Mouse (Mus musculus) thymus, adult 18-20 months (tissue): ENCODE data around the gene Jrkl.
A peak's percentile ranks its signal among the peaks of the same experiment; 100 is the strongest.

ENCODE experiments used
- DNase-seq, 2 experiments: peaks; one replicate each; pipeline ENCODE4 v3.0.0; 2022; ENCODE audit warnings: mixed read lengths in 2 of 2

The Jrkl gene

DNA sequence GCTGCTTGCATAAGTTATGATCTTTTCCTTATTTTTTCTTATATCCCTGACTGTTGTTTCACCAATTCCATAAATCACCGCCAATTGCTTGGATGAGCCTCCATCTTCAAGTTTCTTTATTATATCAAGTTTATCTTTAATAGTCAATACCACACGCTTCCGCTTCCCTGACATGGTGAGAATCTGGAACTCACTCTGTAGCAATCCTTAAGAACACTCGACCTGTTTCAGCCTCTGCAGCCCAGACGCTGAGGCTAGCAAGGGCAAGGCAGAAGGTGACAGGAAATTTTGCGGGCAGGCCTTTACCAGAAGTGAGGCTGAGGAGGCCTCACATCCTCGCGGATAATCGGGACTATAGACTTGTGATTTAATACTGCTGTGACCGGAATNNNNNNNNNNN lies at the start of gene Jrkl:
TSS of gene Jrkl (minus strand) at position 349 of the 400 bp plus-strand sequence.
- DNase-seq: peak; percentile 20 to 35

DNA sequence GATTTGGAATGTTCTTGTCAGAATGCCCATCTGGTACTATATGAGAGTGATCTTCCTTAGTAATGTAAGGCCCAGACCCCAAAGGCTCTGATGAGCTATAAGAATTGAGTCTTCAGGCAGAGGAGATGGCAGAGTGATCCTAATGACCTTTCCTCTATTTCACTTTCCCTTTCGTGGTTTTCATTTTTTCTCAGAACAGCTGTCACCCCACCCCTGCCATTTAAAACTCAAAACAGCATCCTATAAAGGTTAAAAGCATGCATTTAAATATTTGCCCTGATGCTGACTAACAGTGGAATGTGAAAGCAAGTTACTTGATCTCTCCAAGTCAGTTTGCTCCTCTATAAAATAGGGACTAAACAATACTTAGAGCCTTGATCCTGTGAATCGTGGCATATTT lies 41.9 kb upstream of the Jrkl start:
- DNase-seq: no peak

DNA sequence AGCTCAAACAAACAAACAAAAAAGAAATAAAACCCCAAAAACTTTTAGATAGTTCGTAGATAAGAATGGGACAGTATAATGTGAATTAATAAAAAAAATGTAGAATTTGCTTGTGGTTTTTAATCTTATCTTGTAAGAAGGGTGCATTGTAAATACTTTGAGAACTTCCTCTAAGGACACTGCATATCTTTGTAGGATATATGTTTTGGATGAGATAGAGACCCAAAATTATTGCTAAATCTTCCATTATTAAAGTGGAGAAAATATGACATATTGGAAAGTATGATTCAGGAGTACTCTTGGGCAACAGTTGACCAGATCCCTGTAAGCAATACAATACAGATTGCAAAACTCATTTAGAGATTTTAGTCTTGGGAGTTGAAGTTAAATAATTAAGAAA lies 27.6 kb upstream of the Jrkl start:
- DNase-seq: no peak

DNA sequence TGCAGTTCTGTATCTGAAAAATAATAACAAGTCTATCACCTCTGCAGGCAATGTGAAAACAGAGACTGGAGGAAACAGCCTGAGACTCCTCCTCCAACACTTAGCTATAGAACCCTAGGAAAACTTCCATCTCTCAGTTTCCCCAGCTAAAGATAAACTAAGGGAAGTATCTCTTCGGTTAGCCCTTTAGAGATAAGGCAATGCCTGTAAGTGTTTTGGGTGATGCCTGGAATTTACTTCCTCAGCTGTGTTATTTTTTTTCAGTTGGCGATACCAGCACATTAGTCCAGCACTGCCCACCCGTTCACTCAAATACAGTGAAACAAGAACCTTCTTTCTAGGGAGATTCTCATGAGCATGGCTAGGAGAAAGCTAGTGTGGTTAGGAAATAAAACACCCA lies 15.4 kb upstream of the Jrkl start:
- DNase-seq: no peak

DNA sequence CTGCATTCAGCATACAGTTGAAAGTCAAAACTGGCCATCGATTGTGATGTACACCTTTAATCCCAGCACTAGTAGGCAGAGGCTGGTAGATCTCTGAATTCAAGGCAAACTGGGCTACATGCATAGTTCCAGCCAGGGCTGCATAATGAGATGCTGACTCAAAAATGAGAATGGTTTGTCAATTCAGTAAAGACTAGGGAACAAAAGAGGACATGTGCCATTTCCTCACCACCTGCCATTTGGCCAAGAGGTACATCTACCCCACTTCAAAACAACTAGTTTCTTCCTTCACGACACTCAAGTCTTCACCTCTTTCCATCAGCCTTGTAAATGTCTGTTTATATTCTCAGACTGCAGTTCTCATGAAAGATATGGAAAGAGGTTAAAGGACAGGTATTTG lies 12.5 kb upstream of the Jrkl start:
- DNase-seq: no peak

DNA sequence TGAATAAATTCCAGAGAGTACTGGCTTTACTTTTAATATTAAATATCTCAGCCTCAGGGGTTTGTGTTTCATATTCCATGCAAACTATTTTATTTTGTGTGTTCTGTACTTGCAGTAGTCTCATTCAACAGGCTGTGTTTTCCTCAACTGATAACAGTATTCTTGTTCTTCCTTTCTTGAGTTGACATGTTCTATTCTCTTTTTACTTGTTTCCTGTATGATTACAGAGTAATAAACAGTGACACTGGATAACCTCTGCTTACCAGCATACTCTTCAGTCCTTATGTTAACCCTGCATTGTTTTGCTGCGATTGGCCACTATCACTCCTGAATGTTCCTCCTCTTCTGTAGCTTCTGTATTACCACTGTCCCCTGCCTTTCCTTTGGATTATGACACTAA lies 11.1 kb upstream of the Jrkl start:
- no peak for DNase-seq

DNA sequence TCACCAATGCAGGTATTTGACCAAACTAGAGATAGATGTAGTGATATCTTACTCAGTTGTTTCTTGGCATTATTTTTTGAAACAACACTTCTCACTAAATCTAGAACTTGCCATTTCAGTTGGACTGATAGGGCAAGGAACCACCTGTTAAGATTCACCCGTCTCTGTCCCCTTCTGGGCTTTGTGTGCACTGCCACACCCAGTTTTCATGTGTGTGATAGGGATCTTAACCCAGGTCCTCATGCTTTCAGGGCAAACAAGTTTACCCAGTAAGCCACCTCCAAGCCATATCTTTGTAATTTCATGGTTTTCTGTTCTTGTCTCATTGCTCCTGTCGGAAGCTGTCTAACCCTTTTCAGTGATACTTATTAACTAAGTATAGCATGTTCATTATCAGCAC lies 5.6 kb upstream of the Jrkl start:
- DNase-seq: no peak

DNA sequence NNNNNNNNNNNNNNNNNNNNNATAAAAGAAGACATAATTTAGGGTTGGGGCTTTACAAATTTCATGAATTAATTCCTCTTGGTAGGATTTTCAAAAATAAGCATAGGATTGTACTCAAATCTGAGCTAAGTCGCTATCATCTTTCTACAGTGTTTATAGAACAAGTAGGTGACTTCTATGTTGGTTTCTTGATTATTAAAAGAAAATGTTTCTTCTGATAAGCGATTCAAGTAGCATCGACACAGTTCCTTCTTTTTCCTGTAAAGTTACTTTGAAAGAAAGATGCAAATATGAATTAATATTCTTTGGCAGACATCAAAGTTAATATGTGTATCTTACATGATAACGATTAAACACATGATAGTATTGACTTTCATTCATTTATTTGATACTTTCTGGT lies 2.5 kb upstream of the Jrkl start:
- DNase-seq: no peak

DNA sequence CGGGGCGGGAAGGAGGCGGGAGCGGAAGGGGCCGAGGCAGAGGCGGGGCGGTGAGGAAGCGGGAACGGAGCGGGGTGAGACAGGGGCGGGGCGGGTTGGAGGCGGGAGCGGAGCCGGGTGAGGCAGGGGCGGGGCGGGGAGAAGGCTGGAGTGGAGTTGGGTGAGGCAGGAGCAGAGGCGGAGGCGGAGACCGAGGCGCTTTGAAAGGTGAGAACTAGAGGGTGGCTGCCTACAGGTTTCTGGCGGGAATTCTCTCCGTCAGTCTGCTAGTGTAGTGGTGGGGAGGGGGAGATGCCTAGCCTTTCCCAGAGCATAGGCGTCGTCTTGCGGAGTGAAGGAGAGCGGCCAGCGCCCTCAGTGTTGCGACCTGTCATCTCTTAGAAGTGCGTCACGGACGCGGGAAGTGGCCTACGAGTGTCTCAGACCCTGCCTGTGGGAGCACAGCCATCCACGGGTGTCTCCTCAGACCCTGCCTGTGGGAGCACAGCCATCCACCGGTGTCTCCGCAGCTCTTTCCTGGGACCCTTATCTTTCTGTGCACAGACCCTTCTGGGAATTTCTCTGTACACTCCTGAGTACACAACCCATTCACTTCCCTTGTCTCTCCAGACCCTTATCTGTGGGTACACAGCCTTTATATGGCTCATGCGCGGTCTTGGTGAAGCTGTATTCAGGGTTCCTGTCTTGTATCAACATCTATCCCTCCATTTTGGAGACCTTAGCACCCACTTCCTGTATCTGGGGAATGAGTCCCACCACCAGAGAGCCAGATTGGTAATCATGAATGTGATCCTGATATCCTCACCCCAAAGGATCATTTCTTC lies 1.4 kb upstream of the Jrkl start, which contains the start of gene Ccdc82:
TSS of gene Ccdc82 (plus strand) at position 141 of the 824 bp plus-strand sequence.
- DNase-seq: peak; percentile 85 to 90

DNA sequence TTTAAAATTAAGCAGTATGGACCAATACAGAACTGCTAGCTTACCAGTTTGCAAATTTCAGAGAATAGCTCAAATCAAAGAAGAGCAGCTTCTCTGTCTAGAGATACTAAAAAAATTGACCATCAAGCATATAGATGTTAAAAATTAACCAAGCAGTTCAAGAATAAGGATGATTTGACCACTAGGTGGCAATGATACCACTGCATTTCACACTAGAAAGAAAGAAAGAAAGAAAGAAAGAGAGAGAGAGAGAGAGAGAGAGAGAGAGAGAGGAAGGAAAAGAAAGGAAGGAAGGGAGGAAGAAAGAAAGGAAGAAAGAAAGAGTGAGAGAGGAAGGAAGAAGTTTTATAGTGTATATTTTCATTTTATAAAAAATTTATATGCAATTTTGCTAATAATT lies 3.3 kb downstream of the Jrkl start:
- DNase-seq: no peak

DNA sequence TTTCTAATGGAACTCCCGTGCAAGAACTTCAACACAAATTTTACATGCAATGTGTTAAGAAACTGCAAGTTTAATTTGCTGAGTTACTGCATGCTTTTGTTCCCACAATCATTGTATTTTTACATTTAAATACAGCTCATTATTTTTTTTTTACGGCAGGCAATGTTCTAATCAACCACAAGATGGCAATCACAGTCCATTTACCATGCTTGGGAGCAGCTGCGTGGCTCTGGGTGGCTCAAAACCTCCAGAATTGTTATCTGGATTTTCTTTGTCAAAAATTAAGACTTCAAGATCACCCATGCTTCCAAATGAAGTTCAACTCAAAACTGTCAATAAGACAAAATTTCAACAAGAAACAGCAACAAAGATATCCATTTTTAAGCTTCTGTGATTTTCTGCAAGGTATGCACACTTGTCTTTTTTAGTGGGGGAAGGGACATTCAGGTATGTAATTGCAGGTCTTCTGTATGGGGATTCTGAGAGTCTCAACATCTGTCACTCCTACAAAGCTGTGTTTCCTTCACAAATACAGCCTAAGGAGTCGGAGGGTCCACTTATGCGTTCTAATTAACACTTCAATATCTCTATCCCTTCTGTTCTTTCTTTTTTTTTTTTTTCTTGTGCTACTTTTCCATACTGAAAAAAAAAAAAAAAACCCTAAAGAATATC lies 13.9 kb downstream of the Jrkl start:
- DNase-seq: no peak

DNA sequence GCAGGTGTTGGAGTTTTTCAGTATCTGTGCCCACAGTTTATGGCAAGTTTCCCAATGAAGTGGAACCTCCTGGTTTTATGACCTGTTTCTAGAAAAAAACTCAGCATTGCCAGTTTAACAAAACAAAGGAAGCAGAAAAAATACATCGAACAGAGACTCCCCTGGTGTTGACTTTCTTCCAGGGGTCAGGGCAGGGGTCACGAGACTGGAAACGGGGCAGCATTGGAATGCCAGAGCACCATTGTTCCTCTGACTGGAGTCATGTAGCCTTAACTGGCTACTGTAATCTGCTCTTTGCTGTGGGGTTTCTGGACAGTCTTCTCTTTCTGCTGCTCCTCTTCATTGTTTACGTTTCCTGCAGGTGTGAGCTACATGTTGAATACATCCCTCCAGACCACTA lies 15.1 kb downstream of the Jrkl start:
- DNase-seq: no peak

DNA sequence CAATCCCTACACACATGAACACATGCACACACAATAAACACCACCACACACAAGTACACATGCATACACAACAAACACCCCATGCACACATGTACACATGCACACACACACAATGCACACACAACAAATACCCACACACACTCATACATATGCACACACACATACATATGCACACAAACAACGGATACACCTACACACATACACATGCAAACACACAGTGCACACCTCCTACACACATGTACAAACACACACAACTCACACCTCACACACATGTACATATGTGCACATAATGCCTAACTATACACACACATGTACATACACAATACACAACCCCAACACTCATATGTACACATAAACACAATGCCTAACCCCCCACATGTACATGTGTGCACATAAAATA lies 19.8 kb downstream of the Jrkl start:
- no peak for DNase-seq

DNA sequence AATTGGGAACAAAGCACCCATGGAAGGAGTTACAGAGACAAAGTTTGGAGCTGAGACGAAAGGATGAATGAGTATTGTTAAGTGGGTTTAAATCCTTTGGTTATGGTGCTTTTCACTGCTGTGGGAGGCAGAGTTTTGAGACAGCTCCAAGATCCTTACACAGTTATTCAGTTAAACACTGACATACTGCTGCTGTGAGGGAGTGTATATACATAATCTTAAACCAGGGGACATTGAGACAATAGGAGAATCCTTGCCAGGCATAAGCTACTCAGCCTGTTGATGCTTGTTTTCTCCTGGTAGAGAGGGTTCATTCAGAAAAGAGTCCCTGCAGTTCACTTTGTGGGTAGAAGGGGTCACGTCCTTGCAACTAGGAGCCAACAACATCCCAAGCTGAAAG lies 39.3 kb downstream of the Jrkl start:
- no peak for DNase-seq

DNA sequence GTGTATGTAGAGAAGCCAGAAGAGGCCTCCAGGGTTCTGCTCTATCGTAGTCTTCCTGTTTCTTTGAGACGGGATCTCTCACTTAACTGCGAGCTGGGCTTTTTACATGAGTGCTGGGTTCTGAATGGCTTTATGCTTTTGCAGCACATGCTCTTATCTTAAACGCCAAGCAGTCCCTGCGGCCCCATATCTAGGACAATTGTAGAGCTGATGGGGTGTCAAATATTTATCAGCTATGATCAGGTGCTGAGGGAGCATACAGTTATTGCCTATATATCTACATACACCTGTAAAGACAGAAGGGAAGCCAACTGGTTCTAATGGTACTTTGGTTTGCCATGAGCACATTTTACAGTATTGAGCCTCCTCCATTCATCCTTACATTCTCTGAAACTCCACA lies 41.9 kb downstream of the Jrkl start:
- DNase-seq: no peak

DNA sequence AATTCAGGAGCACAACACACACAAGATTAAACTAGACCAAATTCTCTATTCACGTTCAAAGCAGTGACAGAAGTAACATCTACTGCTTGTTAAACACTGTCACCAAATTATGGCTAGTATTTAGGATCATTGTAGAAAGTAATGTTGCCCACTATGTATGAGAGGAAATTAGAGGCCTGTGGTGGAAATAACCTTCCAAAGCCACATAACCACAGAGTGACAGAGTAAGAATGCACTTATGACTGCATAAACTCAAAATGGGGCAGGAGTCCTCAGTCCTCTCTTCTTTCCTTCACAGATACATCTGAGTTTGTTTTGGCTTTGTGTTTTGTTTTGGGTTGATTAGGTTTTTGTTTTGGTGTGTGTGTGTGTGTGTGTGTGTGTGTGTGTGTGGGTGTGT lies 42.5 kb downstream of the Jrkl start:
- DNase-seq: no peak

DNA sequence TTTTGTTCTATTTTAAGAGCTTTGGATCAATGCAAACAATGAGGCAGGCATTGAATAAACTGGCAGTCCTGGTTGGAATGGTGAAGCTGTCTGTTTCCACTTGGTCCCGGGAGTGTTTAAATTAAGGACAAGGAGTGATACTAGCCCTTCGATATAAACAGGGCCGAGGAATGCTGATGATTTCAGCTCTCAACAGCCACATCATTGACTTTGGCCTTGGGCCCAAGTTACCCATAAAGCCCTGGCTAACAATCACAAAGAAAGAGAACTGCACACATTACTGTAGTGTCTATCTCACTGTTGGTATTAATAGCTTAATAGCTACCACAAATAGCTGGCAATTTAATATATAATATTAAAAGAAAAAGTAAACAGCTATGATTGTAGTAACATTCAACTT lies 45.5 kb downstream of the Jrkl start:
- no peak for DNase-seq

DNA sequence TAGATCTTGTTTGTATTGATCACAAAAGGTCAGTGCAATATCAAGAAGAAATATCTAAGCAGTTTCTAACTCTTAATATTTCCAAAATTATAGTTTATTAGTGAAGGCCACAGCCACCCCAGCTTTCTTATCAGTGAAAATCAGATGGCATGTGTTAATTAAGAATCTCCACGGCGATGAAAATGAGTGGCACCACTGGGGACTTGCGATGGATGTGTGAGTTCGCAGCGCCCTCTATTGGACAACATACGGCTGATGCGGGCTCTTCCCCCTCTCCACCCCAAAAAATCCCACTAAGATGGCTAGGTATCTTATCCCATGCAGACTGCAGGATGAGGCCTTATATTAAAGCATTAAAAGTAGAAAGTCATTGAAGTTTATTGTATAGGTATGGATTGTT lies 49.9 kb downstream of the Jrkl start:
- no peak for DNase-seq

DNA sequence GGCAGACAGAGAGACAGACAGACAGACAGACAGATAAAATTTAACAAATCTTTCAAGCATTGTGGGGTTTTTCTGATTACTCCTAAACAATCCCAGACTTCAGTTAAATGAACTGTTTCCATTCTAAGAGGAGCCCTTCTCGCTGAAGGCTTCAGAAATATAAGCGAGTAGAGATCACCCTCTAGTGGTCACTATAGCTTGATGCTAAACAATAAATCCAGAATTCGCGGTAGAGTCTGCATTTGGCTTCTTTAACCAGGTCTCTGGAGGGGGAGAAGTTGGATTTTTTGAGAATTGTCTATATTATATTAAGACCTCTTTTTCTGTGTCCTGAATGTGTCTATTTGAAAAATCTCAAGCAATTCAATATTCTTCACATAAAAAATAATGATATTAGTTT lies 50.4 kb downstream of the Jrkl start:
- no peak for DNase-seq

DNA sequence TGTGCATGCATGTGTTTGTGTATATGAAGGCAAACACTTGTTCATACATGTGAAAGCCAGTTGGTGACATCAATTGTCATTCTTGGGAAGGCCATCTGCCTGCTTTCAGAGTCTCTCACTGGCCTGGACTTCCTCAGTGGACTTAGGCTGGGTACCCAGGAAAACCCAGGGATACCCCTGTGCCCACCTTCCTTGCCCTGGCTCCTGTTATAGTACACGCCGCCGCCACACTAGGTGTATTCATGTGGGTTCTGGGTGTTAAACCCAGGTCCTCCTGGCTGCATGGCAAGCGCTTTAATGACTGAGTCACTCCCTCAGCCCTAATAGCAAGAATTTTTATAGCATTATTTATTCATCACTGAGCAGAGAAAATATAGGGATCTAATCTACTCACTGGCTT lies 51.0 kb downstream of the Jrkl start:
- DNase-seq: no peak
